Mouse (Mus musculus): ENCODE data around the gene Racgap1.

Gene Racgap1

DNA sequence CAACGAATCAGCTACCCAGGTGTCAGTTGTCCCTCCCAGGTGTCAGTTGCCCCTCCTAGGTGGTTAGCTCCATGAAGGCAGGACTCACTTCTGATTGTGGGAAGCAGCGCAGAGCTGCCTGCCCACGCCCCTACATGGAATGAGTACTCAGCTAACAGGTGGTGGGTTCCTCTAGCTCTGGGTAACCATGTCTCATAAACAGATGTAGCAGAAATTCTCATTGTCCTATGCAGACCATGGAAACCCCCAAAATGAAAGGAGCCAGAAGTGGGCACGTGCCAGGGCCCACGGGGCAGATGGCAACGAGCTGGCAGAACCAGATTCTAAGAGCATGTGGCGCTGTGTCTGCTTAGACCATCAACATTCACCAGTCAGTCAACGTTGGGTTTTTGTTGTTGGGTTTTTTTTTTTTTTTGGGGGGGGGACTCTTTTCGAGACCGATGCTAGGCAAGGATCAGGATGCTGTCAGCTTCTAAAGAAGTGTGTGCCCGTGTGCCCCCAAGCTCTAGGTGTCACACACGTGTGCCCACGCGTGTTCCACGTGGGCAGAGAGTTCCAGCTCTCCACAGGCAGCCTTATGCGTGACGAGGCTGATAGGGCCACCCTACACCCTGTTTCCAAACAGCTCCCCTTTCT, 12.6 kb upstream of the Racgap1 start:
- DNase-seq: no peak

GRCm38 (mm10) chr15:99662371-99662770, 10.9 kb upstream of the Racgap1 start:
- no peak for DNase-seq

DNA sequence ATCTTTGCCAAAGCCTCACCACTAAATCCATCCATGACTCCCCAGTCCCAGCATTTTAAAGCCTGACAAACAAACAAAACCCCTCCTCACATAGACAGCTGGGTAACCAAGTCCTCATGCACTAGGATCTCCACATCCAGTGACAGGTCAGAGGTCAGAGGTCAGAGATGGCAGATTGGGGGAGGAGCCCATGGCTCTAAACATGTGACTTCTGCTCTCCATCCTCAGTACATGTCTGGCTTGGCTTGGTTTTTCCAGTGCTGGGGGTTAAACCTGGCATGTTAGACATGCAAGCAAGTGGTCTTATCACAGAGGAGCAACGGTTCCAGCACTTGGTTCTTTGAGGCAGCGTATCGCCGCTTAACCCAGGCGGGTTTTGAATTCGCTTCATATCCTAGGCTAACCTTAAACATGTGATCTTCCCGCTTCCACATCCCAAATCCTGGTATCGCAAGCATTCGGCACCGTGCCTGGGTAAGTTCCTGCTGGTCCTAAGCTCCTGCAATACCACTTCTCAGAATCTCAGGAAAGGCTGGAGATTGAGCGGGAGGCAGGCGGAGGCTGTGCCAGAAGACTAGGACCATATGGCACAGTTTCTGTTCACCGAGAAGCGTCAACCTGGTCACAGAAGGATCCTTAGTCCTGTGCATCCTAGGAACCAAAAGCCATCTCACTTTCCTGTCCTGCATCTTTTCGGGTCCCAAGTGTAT, 9.8 kb upstream of the Racgap1 start:
- DNase-seq: no peak

- DNase-seq: no peak
These were observed 7.0 kb upstream of the Racgap1 start for GRCm38 (mm10) chr15:99658437-99658836.

GRCm38 (mm10) chr15:99655956-99656355, 4.5 kb upstream of the Racgap1 start:
- no peak for DNase-seq

DNA sequence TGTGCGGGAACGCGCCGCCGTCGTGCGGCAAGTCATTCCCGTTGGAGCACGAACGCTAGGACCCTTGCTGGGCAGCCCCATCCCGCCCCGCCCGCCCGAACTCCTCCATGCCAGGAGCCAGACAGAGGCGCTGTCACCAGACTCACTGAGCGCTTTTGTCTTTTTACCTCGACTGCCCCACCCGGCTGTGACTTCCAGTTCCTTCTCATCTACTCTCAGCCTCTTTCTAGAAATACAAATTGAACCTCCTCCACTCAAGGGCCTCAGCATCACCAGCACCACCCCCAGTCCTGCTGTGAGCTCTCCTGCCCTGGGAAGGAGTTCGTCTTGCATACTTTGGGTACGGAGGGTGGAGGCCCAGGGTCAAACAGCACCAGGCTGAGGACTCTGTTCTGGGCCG, 2.4 kb upstream of the Racgap1 start:
- DNase-seq: no peak

DNA sequence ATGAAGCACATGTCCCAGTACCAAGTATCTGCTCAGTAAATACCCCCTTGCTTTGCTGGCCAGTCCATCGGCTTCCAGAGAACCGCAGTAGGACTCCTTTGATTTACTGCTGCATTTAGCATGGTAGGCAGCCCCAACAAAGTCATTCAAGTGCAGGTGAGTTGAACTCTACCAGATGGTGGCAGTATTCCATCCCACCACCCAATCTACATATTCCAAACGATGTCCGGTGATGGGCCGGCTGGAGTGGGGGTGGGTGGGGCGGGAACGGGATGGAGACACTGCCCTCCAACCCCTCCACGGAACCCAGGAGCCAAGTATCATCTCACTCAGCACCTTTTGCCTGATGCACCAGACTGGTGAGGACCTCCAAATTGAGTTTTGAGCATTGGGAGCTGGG, 1.8 kb upstream of the Racgap1 start:
- peak; percentile 56 for DNase-seq

DNA sequence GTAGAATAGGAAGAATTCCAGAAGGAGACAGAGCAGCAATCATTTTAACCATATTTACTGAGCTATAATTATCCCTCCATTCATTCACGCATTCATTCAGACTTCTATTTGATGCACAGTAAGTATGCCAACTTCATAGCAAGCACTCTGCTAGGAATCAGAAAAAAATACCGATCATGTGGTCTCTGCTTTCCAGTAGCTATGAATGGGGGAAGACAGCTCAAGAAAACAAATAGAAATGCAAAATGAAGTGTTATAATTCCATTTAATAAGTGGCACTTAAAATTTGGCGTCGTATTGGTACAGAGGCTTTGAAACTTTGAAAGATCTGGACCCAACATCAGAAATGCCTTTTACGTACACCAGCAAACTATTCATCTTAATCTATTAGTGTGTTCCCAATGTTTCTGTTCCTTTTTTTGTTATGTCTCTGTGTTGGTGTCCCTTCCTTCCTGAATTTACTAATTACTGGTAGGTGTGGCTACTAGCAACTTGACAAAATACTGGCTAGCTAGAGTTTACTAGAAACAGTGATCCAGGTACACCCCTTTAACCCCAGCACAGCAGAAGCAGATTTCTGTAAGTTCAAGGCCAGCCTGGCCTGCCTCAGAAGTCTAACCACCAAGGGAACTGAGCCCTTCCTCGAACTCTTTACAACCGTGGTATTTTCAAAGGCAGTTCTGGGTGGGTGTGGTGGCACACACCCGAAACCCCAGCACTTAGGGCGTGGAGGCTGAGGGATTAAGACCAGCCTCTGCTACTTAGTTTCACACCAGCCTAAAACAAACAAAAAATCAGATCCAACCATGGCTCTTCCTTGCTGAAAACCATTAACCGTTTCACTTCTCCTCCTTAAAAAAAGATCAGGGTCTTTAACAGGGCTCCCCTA, 772 bp upstream of the Racgap1 start:
- DNase-seq: no peak

DNA sequence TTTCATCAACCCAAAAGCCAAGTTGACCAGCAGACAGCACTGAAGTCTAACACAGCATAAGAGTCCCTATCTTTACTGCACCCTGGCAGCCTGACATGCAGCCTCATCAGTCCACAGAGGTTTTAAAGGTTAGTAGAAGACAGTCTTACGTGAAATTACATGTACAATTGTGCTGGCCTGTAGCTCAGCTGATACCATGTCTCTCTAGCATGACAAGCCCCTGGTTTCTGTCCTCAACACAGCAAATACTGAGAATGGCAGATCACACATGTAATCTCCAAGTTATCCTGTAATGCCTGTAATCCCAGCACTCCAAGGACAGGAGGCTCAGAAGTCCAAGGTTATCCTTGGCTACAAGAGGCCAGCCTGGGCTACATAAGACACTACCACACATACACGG, 1.2 kb downstream of the Racgap1 start:
- no peak for DNase-seq

DNA sequence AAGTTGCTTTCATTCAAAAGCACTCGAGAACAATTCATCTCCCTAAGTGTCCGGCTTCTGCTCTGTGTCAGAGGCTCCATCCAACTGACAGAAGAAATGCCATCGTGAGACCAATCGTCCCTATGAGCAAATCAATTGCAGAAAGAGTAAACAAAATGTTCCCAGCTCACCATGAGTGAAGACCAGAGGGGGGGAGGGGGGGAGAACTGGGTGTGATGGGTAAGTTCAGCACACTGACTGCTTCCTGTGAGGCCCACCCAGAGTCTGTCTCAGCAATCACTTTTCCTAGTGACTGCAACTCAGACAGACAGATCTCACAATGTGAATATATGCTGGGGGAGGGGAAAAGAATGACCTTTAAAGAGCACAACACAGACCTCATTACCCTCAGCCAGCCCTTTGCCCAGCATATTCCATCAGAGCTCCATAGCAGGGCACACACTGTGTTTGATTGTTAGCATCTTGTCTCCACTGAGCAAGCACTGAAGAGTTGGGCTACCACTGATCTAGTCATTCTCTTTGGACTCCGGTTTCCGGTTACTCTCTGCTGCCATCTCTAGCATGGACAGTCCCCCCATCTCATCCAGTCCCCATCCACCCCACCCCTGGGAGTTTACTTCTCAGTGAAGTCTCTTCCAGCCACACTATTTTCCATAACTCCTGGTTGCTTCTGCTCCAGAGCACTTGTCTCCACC, 2.2 kb downstream of the Racgap1 start:
- no peak for DNase-seq

DNA sequence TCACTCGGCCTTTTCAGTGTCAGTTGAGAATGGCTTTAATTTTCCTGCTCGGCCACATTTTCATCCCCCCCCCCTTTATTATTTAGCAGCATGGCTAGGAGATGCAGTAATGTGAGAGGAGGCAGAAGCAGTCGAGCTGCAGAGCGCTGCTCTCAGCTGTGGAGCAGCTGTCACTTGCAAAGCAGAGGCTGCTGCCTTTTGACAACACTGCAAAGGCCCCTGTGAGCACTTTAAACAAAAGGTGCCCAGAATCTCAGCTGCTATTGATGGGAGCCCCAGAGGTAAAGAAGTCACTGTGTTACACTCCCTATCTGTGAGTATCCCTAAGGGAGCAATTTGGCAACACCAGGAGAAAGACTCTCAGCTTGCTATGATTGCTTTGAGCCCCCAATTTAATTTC, 3.1 kb downstream of the Racgap1 start:
- no peak for DNase-seq

- DNase-seq: no peak
These were observed 6.7 kb downstream of the Racgap1 start for GRCm38 (mm10) chr15:99644776-99645175.

DNA sequence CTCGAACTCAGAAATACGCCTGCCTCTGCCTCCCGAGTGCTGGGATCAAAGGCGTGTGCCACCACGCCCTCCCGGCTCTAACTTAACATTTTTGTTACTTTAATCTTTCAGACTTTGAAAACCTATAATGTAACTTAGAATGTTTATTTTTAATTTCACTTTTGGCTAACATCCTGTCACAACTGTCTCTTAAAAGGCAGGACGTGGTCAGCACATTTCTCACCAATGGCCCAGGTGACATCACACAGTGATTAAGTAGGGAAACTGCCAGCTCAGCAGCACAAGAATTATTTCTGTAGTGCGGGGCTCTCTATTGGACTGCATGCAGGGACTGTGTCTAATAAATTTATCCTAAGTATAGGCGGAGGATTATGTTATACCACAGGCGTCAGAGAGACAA, 7.6 kb downstream of the Racgap1 start:
- DNase-seq: no peak

GRCm38 (mm10) chr15:99642622-99643021, 8.8 kb downstream of the Racgap1 start:
- DNase-seq: no peak

DNA sequence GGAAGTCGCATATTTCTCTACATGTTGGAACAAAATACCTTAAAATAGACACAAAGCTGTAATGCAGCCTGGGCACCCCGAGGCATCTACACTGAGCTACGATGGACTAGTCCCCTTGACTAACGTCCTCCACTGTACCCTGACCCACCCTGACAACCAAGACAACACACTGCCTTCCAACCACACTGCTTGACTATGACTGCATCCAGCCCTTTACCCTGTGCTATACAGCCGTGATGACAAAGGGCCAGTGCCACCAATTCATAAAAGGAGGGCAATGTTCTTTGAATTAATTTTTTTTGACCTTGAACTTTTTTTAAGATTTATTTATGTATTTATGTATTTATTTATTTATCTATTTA, 13.4 kb downstream of the Racgap1 start:
- no peak for DNase-seq

DNA sequence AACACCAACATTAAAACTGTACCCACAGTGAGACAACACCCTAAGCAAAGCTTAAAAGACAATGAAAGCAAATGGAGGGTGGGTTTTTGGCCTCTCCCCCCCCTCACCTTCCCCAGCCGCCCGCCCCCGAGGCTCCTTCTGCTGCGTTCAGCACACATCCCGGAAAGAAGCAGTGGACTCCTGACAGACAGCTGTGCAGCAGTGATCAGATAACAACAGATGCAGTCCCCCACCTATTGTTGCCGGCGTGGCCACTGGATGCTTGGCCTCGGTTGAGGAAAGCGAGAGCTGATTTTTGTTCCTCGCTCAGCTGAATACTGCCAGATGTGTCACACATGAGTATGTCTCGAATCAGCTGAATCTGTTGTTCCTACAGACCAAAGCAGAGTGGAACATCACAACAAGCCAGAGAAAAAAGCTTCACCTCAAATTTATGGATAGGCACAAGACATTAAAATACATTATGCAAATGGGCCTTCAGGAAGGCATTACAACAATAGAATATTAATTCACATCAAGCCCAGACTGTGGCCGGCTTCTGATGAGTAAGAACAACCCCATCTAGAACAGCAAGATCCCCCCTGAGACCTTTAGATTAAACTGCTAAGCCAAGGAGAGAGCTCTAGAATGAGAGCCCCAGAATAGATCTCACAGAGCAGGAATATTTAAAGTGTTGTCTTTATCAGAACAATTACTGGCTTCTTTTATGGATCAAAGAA, 13.9 kb downstream of the Racgap1 start:
- no peak for DNase-seq

DNA sequence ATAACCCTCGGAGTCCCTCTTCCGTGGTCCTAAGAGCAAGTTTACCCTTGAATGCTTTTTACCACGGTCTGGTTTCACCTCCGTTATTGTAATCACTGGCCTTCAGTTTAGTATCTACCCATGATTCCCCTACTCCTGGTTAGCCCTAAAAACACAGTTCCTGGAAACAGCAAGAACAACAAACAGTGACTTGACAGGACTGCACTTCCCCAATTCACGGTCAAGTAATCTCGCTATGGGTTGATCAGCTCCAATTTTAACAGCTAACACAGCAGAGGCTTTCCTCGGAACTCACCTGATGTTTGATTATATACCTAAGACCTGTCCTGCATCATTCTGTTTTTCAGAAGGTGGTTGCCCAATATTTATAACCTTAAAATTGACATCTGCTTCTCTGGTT, 16.8 kb downstream of the Racgap1 start:
- DNase-seq: no peak

DNA sequence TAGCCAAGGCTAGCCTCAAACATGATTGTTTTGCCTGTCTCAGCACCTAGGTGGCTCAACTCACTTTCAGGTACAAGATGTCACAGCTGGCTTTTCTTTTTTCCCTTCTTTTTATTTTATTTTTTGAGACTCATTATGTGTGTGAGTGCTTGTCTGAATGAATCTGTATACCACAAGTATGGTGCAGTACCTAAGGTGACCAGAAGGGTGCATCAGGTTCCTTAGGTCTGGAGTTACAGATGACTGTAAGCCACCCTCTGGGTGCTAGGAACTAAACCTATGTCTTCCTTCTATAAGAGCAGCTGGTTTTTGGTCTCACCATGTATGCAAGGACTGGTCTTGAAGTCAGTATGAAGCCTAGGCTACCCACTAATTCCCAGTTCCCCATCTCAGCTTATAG, 19.8 kb downstream of the Racgap1 start:
- DNase-seq: no peak

DNA sequence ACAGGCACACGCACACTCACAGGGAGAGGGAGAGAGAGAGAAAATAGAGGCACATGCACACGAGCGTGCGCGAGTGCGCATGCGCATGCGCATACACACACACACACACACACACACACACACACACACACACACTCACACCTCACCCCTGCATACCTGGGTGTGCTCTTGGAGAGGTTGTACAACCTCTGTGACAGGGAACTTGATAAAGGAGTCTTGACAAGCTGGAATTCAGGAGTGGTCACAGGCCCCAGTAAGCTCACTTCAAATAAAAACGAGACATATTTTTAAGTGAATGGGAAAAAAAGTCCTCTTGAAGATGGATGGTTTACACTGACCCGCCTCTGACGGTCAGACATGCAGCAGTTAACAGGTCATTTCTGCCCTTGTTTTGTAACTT, 29.4 kb downstream of the Racgap1 start:
- DNase-seq: no peak

GRCm38 (mm10) chr15:99619821-99620220, 31.6 kb downstream of the Racgap1 start:
- no peak for DNase-seq

DNA sequence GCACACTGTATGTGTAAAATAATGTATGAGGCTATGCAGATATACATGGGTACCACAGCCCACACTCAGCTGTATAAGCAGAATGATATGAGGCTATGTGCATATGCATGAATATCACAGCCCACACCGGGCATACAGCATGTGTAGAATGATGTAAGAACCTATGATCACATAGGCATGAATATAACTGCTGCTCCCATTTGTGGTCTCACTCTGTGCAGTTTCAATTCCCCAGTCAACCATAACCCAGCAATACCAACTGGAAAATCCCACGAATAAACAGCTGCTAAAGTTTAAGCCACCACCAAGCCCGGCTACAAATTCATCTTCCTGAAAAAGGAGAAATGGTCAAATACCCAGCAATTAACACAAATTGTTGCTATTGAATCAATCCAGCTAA, 32.9 kb downstream of the Racgap1 start:
- no peak for DNase-seq

GRCm38 (mm10) chr15:99615246-99615645, 36.2 kb downstream of the Racgap1 start:
- no peak for DNase-seq

GRCm38 (mm10) chr15:99614753-99615152, 36.7 kb downstream of the Racgap1 start:
- peak; percentile 55 for DNase-seq

Measured in embryo, embryonic 11 days (tissue).